Mouse (Mus musculus) kidney, postnatal 0 days (tissue): ENCODE measurements around the gene Rrnad1. TPM values are rescaled to one million over a fixed set of nuclear protein-coding genes. Genes with fewer than 3 reads are reported as not detected.

Source experiments
- ATAC-seq: fragments of 200-750 bp; cut with Nextera tagmentation; replicated peaks from 2 replicates; pipeline ENCODE4 v1.8.0; 2017; ENCODE audit warnings: low read depth, moderate number of reproducible peaks, moderate TSS enrichment, moderate library complexity; ENCODE audit not compliant: low FRiP score
- DNase-seq: peaks from one replicate; pipeline ENCODE4 v3.0.0-alpha.2; 2016; ENCODE audit warnings: low spot score
- H3K27ac ChIP-seq: fragments of 300-500 bp; sonication (generic); 2 replicates; pipeline ENCODE4 v1.5.1; 2014; ENCODE audit warnings: mild to moderate bottlenecking
- H3K27me3 ChIP-seq: fragments of 300-500 bp; sonication (generic); 2 replicates; pipeline ENCODE4 v1.6.1; 2014; ENCODE audit warnings: low read length, mixed read lengths; ENCODE audit not compliant: insufficient read depth
- H3K36me3 ChIP-seq: fragments of 300-500 bp; sonication (generic); 2 replicates; pipeline ENCODE4 v1.6.1; 2014; ENCODE audit warnings: low read length, mixed read lengths; ENCODE audit not compliant: insufficient read depth
- H3K4me1 ChIP-seq: fragments of 300-500 bp; sonication (generic); replicated peaks from 2 replicates; pipeline ENCODE4 v1.6.1; 2014; ENCODE audit warnings: antibody characterized with exemption, low read length, mixed read lengths; ENCODE audit not compliant: insufficient read depth
- H3K4me2 ChIP-seq: fragments of 300-500 bp; sonication (generic); 2 replicates; pipeline ENCODE4 v1.6.1; 2014; ENCODE audit warnings: mild to moderate bottlenecking, low read length, moderate library complexity, mixed read lengths
- H3K4me3 ChIP-seq: fragments of 300-500 bp; sonication (generic); replicated peaks from 2 replicates; pipeline ENCODE4 v1.5.1; 2014; ENCODE audit warnings: low read depth, low read length
- H3K9ac ChIP-seq: fragments of 300-500 bp; sonication (generic); 2 replicates; pipeline ENCODE4 v1.6.1; 2014; ENCODE audit warnings: low read depth, low read length
- H3K9me3 ChIP-seq: fragments of 300-500 bp; sonication (generic); replicated peaks from 2 replicates; pipeline ENCODE4 v1.6.1; 2016; ENCODE audit warnings: low read length, inconsistent platforms, mixed read lengths
- CTCF ChIP-seq: IDR thresholded peaks from 2 replicates; pipeline ENCODE4 v1.5.1; 2016; ENCODE audit warnings: antibody characterized with exemption, low read depth, mild to moderate bottlenecking, moderate library complexity
- WGBS: fragments of 180-500 bp; shearing (Covaris S2); extraction: QIAGEN DNeasy Blood & Tissue Kit; methylation state at CpG from one replicate; pipeline ENCODE4 v1.1.7; 2014; 5-methylcytosine and 5-hydroxymethylcytosine counted together
- polyA plus RNA-seq: library from polyadenylated mRNA; unstranded; fragments of >200 nt; fragmentation: Nextera tagmentation; extraction: Ambion mirVana; gene quantifications from 2 replicates; pipeline ENCODE4 v1.2.1, GENCODE M21; 2015

The Rrnad1 gene
- polyA plus RNA-seq, 1 experiment from 2014 or later, result 12.3 TPM

- Histone ChIP-seq H3K4me1 (no peaks in the 10 kb centered on the region; the same call in 1 of the 2 replicates), H3K4me3 (peak overlapping the region; percentile 42), H3K4me2 (peak overlapping the region; percentile 85), H3K9me3 (no peaks in the 10 kb centered on the region), H3K36me3 (no peaks in the 10 kb centered on the region), H3K27me3 (no peaks in the 10 kb centered on the region), H3K27ac (peak overlapping the region; percentile 85), H3K9ac (peak overlapping the region; percentile 68)
- 6% methylated on average over 10 of the region's 10 CpGs for WGBS
- TF ChIP-seq CTCF, result no peak
- ATAC-seq (no peak), DNase-seq (no peak)
Measured at GRCm38 (mm10) chr3:87960191-87960585, 29.7 kb upstream of the Rrnad1 start.

GRCm38 (mm10) chr3:87959371-87959770 lies 28.9 kb upstream of the Rrnad1 start:
- H3K36me3 ChIP-seq, result no peaks in the 10 kb centered on the region
- no peak for TF ChIP-seq CTCF
- H3K4me2 ChIP-seq, result no peak overlapping the region
- no peaks in the 10 kb centered on the region for H3K9me3 ChIP-seq
- ATAC-seq (no peak), DNase-seq (no peak)
- no peak overlapping the region for H3K4me3 ChIP-seq
- H3K4me1 ChIP-seq, result no peaks in the 10 kb centered on the region; the same call in 1 of the 2 replicates
- peak overlapping the region; percentile 68; the same call in 1 of the 2 replicates for H3K27ac ChIP-seq
- H3K27me3 ChIP-seq, result no peaks in the 10 kb centered on the region
- no peak overlapping the region for H3K9ac ChIP-seq
- 65% methylated on average over 7 of the region's 7 CpGs for WGBS

- no peak overlapping the region for H3K9ac ChIP-seq
- no peaks in the 10 kb centered on the region for H3K9me3 ChIP-seq
- no peak overlapping the region for H3K4me2 ChIP-seq
- no peak for DNase-seq
- H3K4me1 ChIP-seq, result no peaks in the 10 kb centered on the region; the same call in 1 of the 2 replicates
- H3K27me3 ChIP-seq, result no peaks in the 10 kb centered on the region
- H3K27ac ChIP-seq, result peak overlapping the region; percentile 68; the same call in 1 of the 2 replicates
- 39% methylated on average over 1 of the region's 1 CpGs for WGBS
- no peak for ATAC-seq
- H3K4me3 ChIP-seq, result no peak overlapping the region
- no peak for TF ChIP-seq CTCF
- no peaks in the 10 kb centered on the region for H3K36me3 ChIP-seq
Measured at GRCm38 (mm10) chr3:87958967-87959366, 28.4 kb upstream of the Rrnad1 start.

- Histone ChIP-seq H3K4me3 (no peak overlapping the region), H3K27ac (peak overlapping the region; percentile 68), H3K36me3 (no peaks in the 10 kb centered on the region), H3K27me3 (no peaks in the 10 kb centered on the region), H3K9me3 (no peaks in the 10 kb centered on the region), H3K4me2 (no peak overlapping the region), H3K4me1 (no peaks in the 10 kb centered on the region; the same call in 1 of the 2 replicates), H3K9ac (no peak overlapping the region)
- 19% methylated on average over 4 of the region's 4 CpGs for WGBS
- DNase-seq, result no peak
- ATAC-seq, result no peak
- TF ChIP-seq CTCF, result no peak
Measured at GRCm38 (mm10) chr3:87958476-87958875, 28.0 kb upstream of the Rrnad1 start.

- 5% methylated on average over 1 of the region's 1 CpGs for WGBS
- Histone ChIP-seq H3K27me3 (no peaks in the 10 kb centered on the region), H3K4me2 (no peak overlapping the region), H3K9me3 (no peaks in the 10 kb centered on the region), H3K27ac (peak overlapping the region; percentile 68), H3K36me3 (no peaks in the 10 kb centered on the region), H3K9ac (no peak overlapping the region), H3K4me1 (no peaks in the 10 kb centered on the region; the same call in 1 of the 2 replicates), H3K4me3 (no peak overlapping the region)
- ATAC-seq (no peak), DNase-seq (no peak)
- TF ChIP-seq CTCF, result no peak
Measured at GRCm38 (mm10) chr3:87958056-87958455, 27.5 kb upstream of the Rrnad1 start.

- H3K9me3 ChIP-seq, result no peaks in the 10 kb centered on the region
- ATAC-seq (peak; percentile 54), DNase-seq (peak; percentile 91)
- H3K36me3 ChIP-seq, result no peaks in the 10 kb centered on the region
- TF ChIP-seq CTCF, result no peak
- H3K4me1 ChIP-seq, result peaks cover 22% of the 10 kb centered on the region
- H3K4me3 ChIP-seq, result 0 out of 2 replicates have a peak overlapping the region, but pooled peaks have one; percentile 17
- H3K27me3 ChIP-seq, result no peaks in the 10 kb centered on the region
- WGBS, result 3% methylated on average over 5 of the region's 5 CpGs
- peak overlapping the region; percentile 56 for H3K4me2 ChIP-seq
- H3K9ac ChIP-seq, result no peak overlapping the region; the same call in 1 of the 2 replicates
- peak overlapping the region; percentile 57; the same call in 1 of the 2 replicates for H3K27ac ChIP-seq
Measured at GRCm38 (mm10) chr3:87952440-87952839, 21.9 kb upstream of the Rrnad1 start.

- DNase-seq, result no peak
- peaks cover 27% of the 10 kb centered on the region for H3K4me1 ChIP-seq
- no peak for TF ChIP-seq CTCF
Measured at GRCm38 (mm10) chr3:87951946-87952345, 21.4 kb upstream of the Rrnad1 start.

More at GRCm38 (mm10) chr3:87951946-87952345, 21.4 kb upstream of the Rrnad1 start:
- Histone ChIP-seq H3K36me3 (no peaks in the 10 kb centered on the region), H3K9me3 (no peaks in the 10 kb centered on the region), H3K27me3 (no peaks in the 10 kb centered on the region), H3K4me2 (peak overlapping the region; percentile 56), H3K9ac (no peak overlapping the region; the same call in 1 of the 2 replicates), H3K27ac (peak overlapping the region; percentile 57), H3K4me3 (peak overlapping the region; percentile 17; the same call in 1 of the 2 replicates)
- 23% methylated on average over 12 of the region's 12 CpGs for WGBS
- no peak for ATAC-seq
